Mouse (Mus musculus) megakaryocyte progenitor cell, adult 5-6 weeks (primary cell): Measurements from ENCODE around the gene Son. TPM values are rescaled to one million over a fixed set of nuclear protein-coding genes. Genes with fewer than 3 reads are reported as not detected.

Source experiments
- total RNA-seq, 2 experiments: library from RNA; stranded (forward) in 1 of 2; stranded (reverse) in 1 of 2; fragments of 157-497, 149-512 nt in 1 of 2; fragments of 200-1000 nt in 1 of 2; gene quantifications; 2 replicates each; pipeline versions ENCODE4 v1.2.3 to v1.2.4; 2015 to 2017

The Son gene
- total RNA-seq, 2 experiments from 2014 or later, result 178 to 375 TPM

Other genes starting within 250 kb of the Son start
- gene Il10rb, start 241.3 kb upstream of the Son start, total RNA-seq (2015), result 42.7 and 46.2 TPM in 2 replicates
- gene Il10rb, start 241.3 kb upstream of the Son start, total RNA-seq (2017), result 36.6 and 39.2 TPM in 2 replicates
- 32.2 and 33.3 TPM in 2 replicates for gene Ifnar1, start 162.3 kb upstream of the Son start, total RNA-seq (2015)
- gene Ifnar1, start 162.3 kb upstream of the Son start, total RNA-seq (2017), result 34.7 and 36.3 TPM in 2 replicates
- gene Ifngr2, start 100.4 kb upstream of the Son start, total RNA-seq (2015), result 17.4 and 20.3 TPM in 2 replicates
- 14.1 and 16.0 TPM in 2 replicates for gene Ifngr2, start 100.4 kb upstream of the Son start, total RNA-seq (2017)
- gene Tmem50b, start 49.7 kb upstream of the Son start, total RNA-seq (2015), result 51.9 and 59.3 TPM in 2 replicates
- gene Tmem50b, start 49.7 kb upstream of the Son start, total RNA-seq (2017), result 42.9 and 44.3 TPM in 2 replicates
- gene Dnajc28, start 28.5 kb upstream of the Son start, total RNA-seq (2015), result 2.3 and 3.9 TPM in 2 replicates
- gene Dnajc28, start 28.5 kb upstream of the Son start, total RNA-seq (2017), result 4.1 and 5.7 TPM in 2 replicates
- gene Gart, start 554 bp upstream of the Son start, total RNA-seq (2015), result 148 and 162 TPM in 2 replicates
- gene Gart, start 554 bp upstream of the Son start, total RNA-seq (2017), result 438 and 506 TPM in 2 replicates
- gene Donson, start 41.3 kb downstream of the Son start, total RNA-seq (2015), result 16.4 and 17.0 TPM in 2 replicates
- 20.4 and 33.7 TPM in 2 replicates for gene Donson, start 41.3 kb downstream of the Son start, total RNA-seq (2017)
- gene Cryzl1, start 81.5 kb downstream of the Son start, total RNA-seq (2015), result 55.2 and 63.8 TPM in 2 replicates
- 57.2 and 79.0 TPM in 2 replicates for gene Cryzl1, start 81.5 kb downstream of the Son start, total RNA-seq (2017)
- 4.1 TPM in 2 replicates for gene Itsn1, start 81.8 kb downstream of the Son start, total RNA-seq (2015)
- 6.0 and 7.9 TPM in 2 replicates for gene Itsn1, start 81.8 kb downstream of the Son start, total RNA-seq (2017)